Mouse (Mus musculus): Measurements from ENCODE around the gene C1qa.

GRCm38 (mm10) chr4:136937344-136937743 lies 38.7 kb upstream of the C1qa start:
- no peak for TF ChIP-seq MYOD1 (IDR thresholded peaks at IDR 0.05; ENCODE audit: control insufficient read depth in 1 of 3, insufficient read length in 2 of 3, low read depth in 2 of 3)
- TF ChIP-seq MAX (IDR thresholded peaks at IDR 0.05; ENCODE audit: low read depth) = no peak
- no peak for TF ChIP-seq MYOG (IDR thresholded peaks at IDR 0.05; ENCODE audit: control insufficient read depth in 1 of 3, insufficient read depth in 1 of 3, insufficient read length in 2 of 3, low read depth in 2 of 3)
- TF ChIP-seq POLR2AphosphoS2 (IDR thresholded peaks at IDR 0.05; ENCODE audit: insufficient read length, low read depth) = no peak
- TF ChIP-seq E2F4 (IDR thresholded peaks at IDR 0.05; ENCODE audit: insufficient read depth) = no peak
- TF ChIP-seq USF1 (IDR thresholded peaks at IDR 0.05; ENCODE audit: low read depth) = no peak
- no peak for TF ChIP-seq POLR2A (IDR thresholded peaks at IDR 0.05; ENCODE audit: insufficient read length, low read depth)

Measured in myocyte (in vitro differentiated cells).